Mouse (Mus musculus) bone marrow macrophage, adult 2 months (primary cell): ENCODE measurements around the gene Tnik.

Source experiments
- CTCF ChIP-seq: IDR thresholded peaks from 2 replicates; pipeline ENCODE4 v1.5.1; 2012; ENCODE audit warnings: low read depth, mild to moderate bottlenecking, low read length, moderate library complexity
- POLR2A ChIP-seq: IDR thresholded peaks from 2 replicates; pipeline ENCODE4 v1.6.1; 2012; ENCODE audit warnings: mild to moderate bottlenecking, low read depth, low read length, borderline replicate concordance

DNA sequence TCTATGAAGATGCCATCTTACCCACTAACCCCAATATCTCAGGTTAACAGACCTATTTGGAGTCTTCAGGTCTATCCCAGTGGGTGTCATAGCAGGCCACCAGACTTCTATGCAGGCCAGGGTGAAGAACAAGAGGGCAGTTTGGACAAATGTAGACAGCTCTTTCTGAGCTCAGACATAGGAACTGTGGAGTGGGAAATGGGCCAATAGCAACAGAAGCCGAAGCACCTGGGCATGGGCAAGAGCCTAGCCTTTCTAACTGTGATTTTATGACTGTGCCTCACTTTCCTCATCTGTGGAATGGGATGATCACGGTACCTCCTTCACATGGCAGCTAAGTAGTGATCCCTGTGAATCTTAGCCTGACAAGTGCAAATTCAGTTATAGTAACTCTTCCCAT lies 214.4 kb downstream of the Tnik start:
- TF ChIP-seq CTCF, result no peak
- no peak for TF ChIP-seq POLR2A
